28 mouse cellular contexts compared by ENCODE assay signal in genomic region chr19:3625111-3625510, GRCm38 (mm10). TPM values are rescaled to one million over a fixed set of nuclear protein-coding genes. Genes with fewer than 3 reads are reported as not detected.
DNase-seq lines count a peak whose midpoint lies in the region; ATAC-seq lines count a peak whose summit lies in the region.
"Had no signal": no experiment of that assay in that cellular context is flagged by ENCODE, and none has a peak within 500 bp of the region (broad histone marks: within the 10 kb centered on the region; RNA-seq: fewer than 3 reads in every experiment).

No protein-coding gene starts in this region.

- H3K9ac ChIP-seq in stomach, embryonic 16.5 days (ENCODE audit: low read length) = no peak overlapping the region
- H3K9ac ChIP-seq: embryonic facial prominence, embryonic 12.5 days; forebrain, embryonic 12.5 days; forebrain, embryonic 15.5 days; heart, embryonic 12.5 days; heart, embryonic 15.5 days; hindbrain, embryonic 13.5 days had no signal

- 37% methylated on average over 7 of the region's 7 CpGs for WGBS in large intestine, adult 2 months
- WGBS in stomach, embryonic 16.5 days = 80% methylated on average over 7 of the region's 7 CpGs

- H3K4me3 ChIP-seq in stomach, embryonic 16.5 days (replicated peaks; ENCODE audit: low read length) = no peak overlapping the region
- H3K4me3 ChIP-seq: embryonic facial prominence, embryonic 12.5 days; erythroblast, embryonic 14.5 days; forebrain, embryonic 12.5 days; forebrain, embryonic 15.5 days; heart, embryonic 12.5 days; heart, embryonic 15.5 days; hindbrain, embryonic 10.5 days; hindbrain, embryonic 13.5 days had no signal

- no peaks in the 10 kb centered on the region for H3K9me3 ChIP-seq in stomach, embryonic 16.5 days (replicated peaks; ENCODE audit: control insufficient read depth, low read length)
- H3K9me3 ChIP-seq: embryonic facial prominence, embryonic 12.5 days; forebrain, embryonic 12.5 days; forebrain, embryonic 15.5 days; G1E; heart, embryonic 12.5 days; heart, embryonic 15.5 days; hindbrain, embryonic 13.5 days had no signal

- H3K27ac ChIP-seq in stomach, embryonic 16.5 days (ENCODE audit: low read length) = peak overlapping the region; percentile 19; the same call in 1 of the 2 replicates
- H3K27ac ChIP-seq: embryonic facial prominence, embryonic 12.5 days; forebrain, embryonic 12.5 days; forebrain, embryonic 15.5 days; heart, embryonic 15.5 days; hindbrain, embryonic 10.5 days; hindbrain, embryonic 13.5 days had no signal

- DNase-seq in urinary bladder, postnatal 14 days (ENCODE audit: low spot score) = peak; percentile 19
- DNase-seq in urinary bladder, postnatal 36 days (ENCODE audit: low spot score in 2 of 2) = no peak
- DNase-seq in large intestine, adult 2 months (ENCODE audit: low read depth, low spot score) = peak; percentile 75
- DNase-seq in cerebellum, adult 18-20 months = no peak
- no peak for DNase-seq in left cerebral cortex, postnatal 4 days
- DNase-seq: adrenal gland, postnatal 10 days; adrenal gland, postnatal 36 days; B cell, adult 2 months; cerebellum, adult 2 months; cerebellum, adult 9-11 months; cerebellum, postnatal 36 days; gastrocnemius, postnatal 25 days; heart, adult 18-20 months; heart, postnatal 10 days; heart, postnatal 36 days had no signal

- ATAC-seq in stomach, embryonic 16.5 days (ENCODE audit: insufficient read depth, low FRiP score) = peak; percentile 59; the same call in 1 of the 2 replicates
- no peak for ATAC-seq in megakaryocyte-erythroid progenitor cell, adult 5-6 weeks (replicated peaks; ENCODE audit: low FRiP score, low TSS enrichment, poor library complexity, severe bottlenecking)
- ATAC-seq: forebrain, embryonic 15.5 days; hindbrain, embryonic 16.5 days; Patski had no signal

- no peaks in the 10 kb centered on the region for H3K27me3 ChIP-seq in stomach, embryonic 16.5 days (ENCODE audit: control insufficient read depth, insufficient read depth, low read length)
- H3K27me3 ChIP-seq: embryonic facial prominence, embryonic 12.5 days; forebrain, embryonic 12.5 days; forebrain, embryonic 15.5 days; heart, embryonic 12.5 days; heart, embryonic 15.5 days; hindbrain, embryonic 13.5 days; Patski had no signal

- intact Hi-C loops in left cerebral cortex, postnatal 4 days (cut with DNase I) = no loop called here

- no peaks in the 10 kb centered on the region for H3K4me1 ChIP-seq in stomach, embryonic 16.5 days (ENCODE audit: control insufficient read depth, insufficient read depth, low read length)
- H3K4me1 ChIP-seq: embryonic facial prominence, embryonic 12.5 days; forebrain, embryonic 12.5 days; forebrain, embryonic 15.5 days; heart, embryonic 15.5 days; hindbrain, embryonic 10.5 days; hindbrain, embryonic 13.5 days had no signal

- peaks cover 27% of the 10 kb centered on the region for H3K36me3 ChIP-seq in stomach, embryonic 16.5 days (ENCODE audit: control insufficient read depth, insufficient read depth, low read length)
- H3K36me3 ChIP-seq: G1E had no signal

- H3K4me2 ChIP-seq in stomach, embryonic 16.5 days (ENCODE audit: low read depth, low read length) = no peak overlapping the region
- H3K4me2 ChIP-seq: embryonic facial prominence, embryonic 12.5 days; forebrain, embryonic 12.5 days; forebrain, embryonic 15.5 days; heart, embryonic 12.5 days; heart, embryonic 15.5 days; hindbrain, embryonic 13.5 days had no signal

RNA-seq across cellular contexts. Expression of gene Ppp6r3, which starts 49.6 kb away (rescaled TPM):
- 41.1 and 63.2 TPM in 2 replicates for polyA plus RNA-seq in large intestine, adult 2 months (2012; rRNA removed)
- 53.0 and 54.0 TPM in 2 replicates for polyA plus RNA-seq in stomach, embryonic 16.5 days (2015; fragmentation: Nextera tagmentation; extraction: Ambion mirVana)
- total RNA-seq in megakaryocyte-erythroid progenitor cell, adult 5-6 weeks (2014; fragmentation: Nextera tagmentation) = 91.4 and 100 TPM in 2 replicates
- total RNA-seq in megakaryocyte-erythroid progenitor cell, adult 5-6 weeks (2017) = 90.3 and 96.6 TPM in 2 replicates
- 100 to 1,000 TPM; 100 to 113 TPM for total RNA-seq in left cerebral cortex, postnatal 4 days (2021)

Comparison
In these comparisons a context has a peak if more than half of its experiments do, and no peak if none do; other contexts are left out.
1. DNase-seq: peak in urinary bladder, postnatal 14 days (single experiment) and large intestine, adult 2 months (single experiment); none in urinary bladder, postnatal 36 days (0 of 2), cerebellum, adult 18-20 months (0 of 2) and left cerebral cortex, postnatal 4 days (single experiment).